Mouse (Mus musculus) hindbrain, embryonic 15.5 days (tissue): ENCODE results near the gene Stxbp1. TPM values are rescaled to one million over a fixed set of nuclear protein-coding genes. Genes with fewer than 3 reads are reported as not detected.

Source experiments
- ATAC-seq: fragments of 200-750 bp; cut with Nextera tagmentation; 2 replicates; pipeline ENCODE4 v1.8.0; 2017; ENCODE audit warnings: low read depth, moderate number of reproducible peaks, moderate TSS enrichment; ENCODE audit not compliant: low FRiP score
- H3K27ac ChIP-seq: fragments of 300-500 bp; sonication (generic); replicated peaks from 2 replicates; pipeline ENCODE4 v1.5.1; 2015; ENCODE audit warnings: mild to moderate bottlenecking, inconsistent platforms
- H3K27me3 ChIP-seq: fragments of 300-500 bp; sonication (generic); 2 replicates; pipeline ENCODE4 v1.6.1; 2015; ENCODE audit warnings: control low read depth, inconsistent platforms
- H3K36me3 ChIP-seq: fragments of 300-500 bp; sonication (generic); 2 replicates; pipeline ENCODE4 v1.6.1; 2015; ENCODE audit warnings: control low read depth, inconsistent platforms
- H3K4me1 ChIP-seq: fragments of 300-500 bp; sonication (generic); replicated peaks from 2 replicates; pipeline ENCODE4 v1.6.1; 2015; ENCODE audit warnings: control low read depth, inconsistent platforms
- H3K4me2 ChIP-seq: fragments of 300-500 bp; sonication (generic); 2 replicates; pipeline ENCODE4 v1.6.1; 2015; ENCODE audit warnings: moderate library complexity, mild to moderate bottlenecking, inconsistent platforms
- H3K4me3 ChIP-seq: fragments of 300-500 bp; sonication (generic); 2 replicates; pipeline ENCODE4 v1.5.1; 2015; ENCODE audit warnings: mild to moderate bottlenecking, inconsistent platforms
- H3K9ac ChIP-seq: fragments of 300-500 bp; sonication (generic); 2 replicates; pipeline ENCODE4 v1.6.1; 2015; ENCODE audit warnings: inconsistent platforms
- H3K9me3 ChIP-seq: fragments of 300-500 bp; sonication (generic); 2 replicates; pipeline ENCODE4 v1.6.1; 2016; ENCODE audit warnings: control low read depth, inconsistent platforms
- WGBS: fragments of 180-500 bp; shearing (Covaris S2); methylation state at CpG from one replicate; pipeline ENCODE4 v1.1.7; 2015; 5-methylcytosine and 5-hydroxymethylcytosine counted together
- polyA plus RNA-seq: library from polyadenylated mRNA; unstranded; fragments of >200 nt; fragmentation: Nextera tagmentation; extraction: Ambion mirVana; gene quantifications from 2 replicates; pipeline ENCODE4 v1.2.1, GENCODE M21; 2015

Gene Stxbp1
- polyA plus RNA-seq, 1 experiment from 2014 or later = 323 TPM

- Histone ChIP-seq H3K27me3 (no peaks in the 10 kb centered on the region), H3K4me1 (peaks cover 13% of the 10 kb centered on the region), H3K4me2 (no peak overlapping the region), H3K9me3 (no peaks in the 10 kb centered on the region), H3K4me3 (no peak overlapping the region), H3K36me3 (peaks cover 5% of the 10 kb centered on the region; the same call in 1 of the 2 replicates), H3K27ac (no peak overlapping the region), H3K9ac (no peak overlapping the region)
- WGBS = 82% methylated on average over 6 of the region's 6 CpGs
- no peak for ATAC-seq
Observed at GRCm38 (mm10) chr2:32825796-32826195, 21.2 kb downstream of the Stxbp1 start.

GRCm38 (mm10) chr2:32824778-32825177 lies 22.3 kb downstream of the Stxbp1 start:
- peaks cover 13% of the 10 kb centered on the region for H3K4me1 ChIP-seq
- no peak overlapping the region for H3K9ac ChIP-seq
- H3K4me2 ChIP-seq = no peak overlapping the region
- no peaks in the 10 kb centered on the region for H3K9me3 ChIP-seq
- H3K36me3 ChIP-seq = peaks cover 13% of the 10 kb centered on the region; the same call in 1 of the 2 replicates
- no peak for ATAC-seq
- 100% methylated on average over 1 of the region's 1 CpGs for WGBS
- H3K27me3 ChIP-seq = no peaks in the 10 kb centered on the region
- H3K4me3 ChIP-seq = no peak overlapping the region
- H3K27ac ChIP-seq = 0 out of 2 replicates have a peak overlapping the region, but pooled peaks have one; percentile 10

- 14% methylated on average over 8 of the region's 8 CpGs for WGBS
- H3K4me1 ChIP-seq = peaks cover 13% of the 10 kb centered on the region
- H3K9me3 ChIP-seq = no peaks in the 10 kb centered on the region
- no peak overlapping the region for H3K4me2 ChIP-seq
- 0 out of 2 replicates have a peak overlapping the region, but pooled peaks have one; percentile 10 for H3K27ac ChIP-seq
- H3K4me3 ChIP-seq = no peak overlapping the region
- H3K27me3 ChIP-seq = no peaks in the 10 kb centered on the region
- no peak overlapping the region for H3K9ac ChIP-seq
- no peak for ATAC-seq
- peaks cover 13% of the 10 kb centered on the region; the same call in 1 of the 2 replicates for H3K36me3 ChIP-seq
Observed at GRCm38 (mm10) chr2:32824181-32824580, 22.9 kb downstream of the Stxbp1 start.

GRCm38 (mm10) chr2:32823579-32824154 lies 23.4 kb downstream of the Stxbp1 start:
- Histone ChIP-seq H3K4me1 (peaks cover 13% of the 10 kb centered on the region), H3K4me2 (no peak overlapping the region), H3K9ac (no peak overlapping the region), H3K9me3 (no peaks in the 10 kb centered on the region), H3K36me3 (peaks cover 17% of the 10 kb centered on the region), H3K27ac (peak overlapping the region; percentile 22; the same call in 1 of the 2 replicates), H3K4me3 (no peak overlapping the region), H3K27me3 (no peaks in the 10 kb centered on the region)
- no peak for ATAC-seq
- WGBS = 48% methylated on average over 8 of the region's 8 CpGs

GRCm38 (mm10) chr2:32823153-32823552 lies 23.9 kb downstream of the Stxbp1 start:
- H3K36me3 ChIP-seq = peaks cover 22% of the 10 kb centered on the region
- no peak overlapping the region for H3K4me2 ChIP-seq
- ATAC-seq = no peak
- no peak overlapping the region for H3K4me3 ChIP-seq
- WGBS = 36% methylated on average over 11 of the region's 11 CpGs
- H3K27me3 ChIP-seq = no peaks in the 10 kb centered on the region
- H3K9ac ChIP-seq = no peak overlapping the region
- H3K27ac ChIP-seq = 0 out of 2 replicates have a peak overlapping the region, but pooled peaks have one; percentile 22
- H3K9me3 ChIP-seq = no peaks in the 10 kb centered on the region
- H3K4me1 ChIP-seq = peaks cover 13% of the 10 kb centered on the region

- 77% methylated on average over 6 of the region's 6 CpGs for WGBS
- Histone ChIP-seq H3K9ac (no peak overlapping the region), H3K27me3 (no peaks in the 10 kb centered on the region), H3K4me2 (no peak overlapping the region), H3K9me3 (no peaks in the 10 kb centered on the region), H3K36me3 (peaks cover 27% of the 10 kb centered on the region), H3K4me1 (peaks cover 16% of the 10 kb centered on the region), H3K27ac (no peak overlapping the region), H3K4me3 (no peak overlapping the region)
- ATAC-seq = no peak
Observed at GRCm38 (mm10) chr2:32822643-32823042, 24.4 kb downstream of the Stxbp1 start.

GRCm38 (mm10) chr2:32821041-32821802 lies 25.8 kb downstream of the Stxbp1 start:
- Histone ChIP-seq H3K4me1 (peaks cover 24% of the 10 kb centered on the region), H3K36me3 (peaks cover 37% of the 10 kb centered on the region), H3K4me3 (no peak overlapping the region), H3K27me3 (no peaks in the 10 kb centered on the region), H3K4me2 (no peak overlapping the region), H3K27ac (no peak overlapping the region), H3K9ac (no peak overlapping the region), H3K9me3 (no peaks in the 10 kb centered on the region)
- ATAC-seq = no peak
- WGBS = 69% methylated on average over 11 of the region's 11 CpGs

- no peak overlapping the region for H3K4me3 ChIP-seq
- no peak overlapping the region for H3K27ac ChIP-seq
- no peak overlapping the region for H3K9ac ChIP-seq
- ATAC-seq = no peak
- 0 out of 2 replicates have a peak, but pooled peaks cover 11% of the 10 kb centered on the region for H3K4me1 ChIP-seq
- peaks cover 51% of the 10 kb centered on the region for H3K36me3 ChIP-seq
- no peak overlapping the region for H3K4me2 ChIP-seq
- no peaks in the 10 kb centered on the region for H3K27me3 ChIP-seq
- no peaks in the 10 kb centered on the region for H3K9me3 ChIP-seq
- WGBS = 94% methylated on average over 5 of the region's 5 CpGs
Observed at GRCm38 (mm10) chr2:32818208-32818607, 28.8 kb downstream of the Stxbp1 start.

- Histone ChIP-seq H3K36me3 (peaks cover 52% of the 10 kb centered on the region), H3K27ac (peak overlapping the region; percentile 56; the same call in 1 of the 2 replicates)
- WGBS = 68% methylated on average over 7 of the region's 7 CpGs
Observed at GRCm38 (mm10) chr2:32817589-32817988, 29.5 kb downstream of the Stxbp1 start.

GRCm38 (mm10) chr2:32816946-32817581 lies 30.0 kb downstream of the Stxbp1 start:
- 56% methylated on average over 17 of the region's 17 CpGs for WGBS
- Histone ChIP-seq H3K4me2 (no peak overlapping the region), H3K27ac (peak overlapping the region; percentile 56), H3K9ac (no peak overlapping the region), H3K9me3 (no peaks in the 10 kb centered on the region), H3K36me3 (peaks cover 53% of the 10 kb centered on the region), H3K27me3 (no peaks in the 10 kb centered on the region), H3K4me1 (0 out of 2 replicates have a peak, but pooled peaks cover 10% of the 10 kb centered on the region), H3K4me3 (no peak overlapping the region)
- 0 out of 2 replicates have a peak, but pooled peaks have one; percentile 27 for ATAC-seq

More at GRCm38 (mm10) chr2:32817589-32817988, 29.5 kb downstream of the Stxbp1 start:
- no peak for ATAC-seq
- Histone ChIP-seq H3K9ac (no peak overlapping the region), H3K9me3 (no peaks in the 10 kb centered on the region), H3K4me3 (no peak overlapping the region), H3K27me3 (no peaks in the 10 kb centered on the region), H3K4me1 (0 out of 2 replicates have a peak, but pooled peaks cover 10% of the 10 kb centered on the region), H3K4me2 (no peak overlapping the region)

GRCm38 (mm10) chr2:32816497-32816896 lies 30.5 kb downstream of the Stxbp1 start:
- H3K36me3 ChIP-seq = peaks cover 59% of the 10 kb centered on the region
- H3K9me3 ChIP-seq = no peaks in the 10 kb centered on the region
- H3K27ac ChIP-seq = peak overlapping the region; percentile 56; the same call in 1 of the 2 replicates
- no peak overlapping the region for H3K4me2 ChIP-seq
- 0 out of 2 replicates have a peak, but pooled peaks cover 10% of the 10 kb centered on the region for H3K4me1 ChIP-seq
- H3K9ac ChIP-seq = no peak overlapping the region
- ATAC-seq = no peak
- no peaks in the 10 kb centered on the region for H3K27me3 ChIP-seq
- 80% methylated on average over 2 of the region's 2 CpGs for WGBS
- no peak overlapping the region for H3K4me3 ChIP-seq

GRCm38 (mm10) chr2:32811959-32812358 lies 35.1 kb downstream of the Stxbp1 start:
- Histone ChIP-seq H3K27ac (no peak overlapping the region), H3K9ac (no peak overlapping the region), H3K4me3 (no peak overlapping the region), H3K9me3 (no peaks in the 10 kb centered on the region), H3K4me2 (no peak overlapping the region), H3K4me1 (0 out of 2 replicates have a peak, but pooled peaks cover under 1% of the 10 kb centered on the region), H3K27me3 (no peaks in the 10 kb centered on the region), H3K36me3 (peaks cover 58% of the 10 kb centered on the region)
- 85% methylated on average over 8 of the region's 8 CpGs for WGBS
- no peak for ATAC-seq
